Mouse (Mus musculus) G1E (cell line): ENCODE measurements at regions not wholly inside any gene's neighbourhood (a gene's known extent, or its start where the extent isn't known, plus 50 kb on each side); places are given as distances from the start of the nearest gene placed in this dataset.

Experiments
- CTCF ChIP-seq: IDR thresholded peaks from 2 replicates; pipeline ENCODE4 v1.5.1; 2012; ENCODE audit warnings: low read depth, low read length, inconsistent platforms, mixed read lengths
- GATA1 ChIP-seq: IDR thresholded peaks from 2 replicates; pipeline ENCODE4 v1.6.1; 2012; ENCODE audit warnings: borderline replicate concordance, low read length, inconsistent platforms, mixed read lengths
- POLR2AphosphoS5 ChIP-seq: IDR thresholded peaks from 2 replicates; pipeline ENCODE4 v1.6.1; 2012; ENCODE audit warnings: low read depth, low read length, inconsistent platforms; ENCODE audit not compliant: insufficient replicate concordance
- TAL1 ChIP-seq: conservative IDR thresholded peaks from 2 replicates; pipeline ENCODE4 v1.6.1; 2012; ENCODE audit warnings: low read depth, low read length, inconsistent platforms, mixed read lengths

- no peak for TF ChIP-seq CTCF
- no peak for TF ChIP-seq GATA1
- no peak for TF ChIP-seq POLR2AphosphoS5
- TF ChIP-seq TAL1, result no peak
Observed at GRCm38 (mm10) chr17:75705357-75705756, 153.6 kb upstream of the Fam98a start.
